Mouse (Mus musculus): ENCODE results near the gene 4930404H24Rik. TPM values are rescaled to one million over a fixed set of nuclear protein-coding genes. Genes with fewer than 3 reads are reported as not detected.

Gene 4930404H24Rik
- total and polyA plus RNA-seq, 2 experiments from 2014 or later, result not detected

DNA sequence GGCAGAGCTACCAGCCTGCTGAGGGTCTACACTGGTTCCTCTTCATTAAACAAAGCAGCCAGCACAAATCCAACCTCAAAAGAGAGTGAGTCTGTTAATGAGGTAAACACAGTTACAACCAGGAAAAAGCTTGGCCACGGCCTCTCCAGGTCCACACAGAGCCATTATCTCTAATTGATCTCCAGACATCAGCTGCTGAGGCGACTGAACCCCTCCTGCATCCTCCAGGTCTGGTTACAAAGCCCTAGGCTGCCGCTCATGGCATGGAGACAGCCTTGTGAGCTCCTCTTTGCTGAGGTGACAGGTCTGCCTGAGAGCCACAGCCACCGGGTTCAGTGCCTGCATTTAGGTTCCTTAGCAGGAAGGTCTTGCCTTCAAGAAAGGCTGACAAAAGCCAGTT is 35.1 kb upstream of the 4930404H24Rik start:
- H3K4me2 ChIP-seq (ENCODE audit: low read depth, low read length, poor library complexity, severe bottlenecking), result no peak overlapping the region
- WGBS, result 43% methylated on average over 4 of the region's 4 CpGs
- H3K36me3 ChIP-seq (ENCODE audit: insufficient read depth, low read length), result no peaks in the 10 kb centered on the region; the same call in 1 of the 2 replicates
- DNase-seq (ENCODE audit: low spot score) (no peak), ATAC-seq (ENCODE audit: low FRiP score) (no peak)
- H3K9ac ChIP-seq (replicated peaks; ENCODE audit: low read length, poor library complexity, severe bottlenecking), result no peak overlapping the region
- no peaks in the 10 kb centered on the region for H3K27me3 ChIP-seq (ENCODE audit: insufficient read depth, low read length)
- no peak overlapping the region for H3K27ac ChIP-seq (ENCODE audit: low read depth, low read length)
- H3K4me1 ChIP-seq (ENCODE audit: insufficient read depth, low read length), result no peaks in the 10 kb centered on the region
- no peak for TF ChIP-seq CTCF (IDR thresholded peaks at IDR 0.05)
- no peak overlapping the region for H3K4me3 ChIP-seq (ENCODE audit: low read depth, low read length)
- no peaks in the 10 kb centered on the region for H3K9me3 ChIP-seq (ENCODE audit: low read length)

DNA sequence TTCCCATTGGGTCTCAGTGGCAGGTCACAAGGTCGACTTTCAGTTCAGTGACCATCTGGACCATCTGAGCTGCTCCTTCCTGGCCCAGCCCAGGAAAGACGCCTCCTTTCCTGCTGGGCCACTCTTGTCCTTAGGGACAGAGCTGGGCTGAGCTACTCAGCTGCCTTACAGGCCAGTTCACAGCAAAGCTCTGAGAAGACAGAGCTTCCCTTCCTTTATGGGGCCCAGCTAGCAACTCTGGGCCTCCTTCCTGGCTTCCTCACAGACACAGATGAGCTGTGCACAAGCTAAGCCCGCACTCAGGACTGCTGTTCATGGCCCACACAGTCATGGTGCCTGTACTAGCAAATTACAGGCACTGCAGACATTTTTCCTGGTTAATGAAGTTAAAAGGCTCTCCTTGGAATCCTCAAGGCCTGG is 34.6 kb upstream of the 4930404H24Rik start:
- no peaks in the 10 kb centered on the region; the same call in 1 of the 2 replicates for H3K36me3 ChIP-seq (ENCODE audit: insufficient read depth, low read length)
- H3K4me2 ChIP-seq (ENCODE audit: low read depth, low read length, poor library complexity, severe bottlenecking), result no peak overlapping the region
- H3K9me3 ChIP-seq (ENCODE audit: low read length), result no peaks in the 10 kb centered on the region
- no peaks in the 10 kb centered on the region for H3K4me1 ChIP-seq (ENCODE audit: insufficient read depth, low read length)
- ATAC-seq (ENCODE audit: low FRiP score), result no peak
- no peak for TF ChIP-seq CTCF (IDR thresholded peaks at IDR 0.05)
- DNase-seq (ENCODE audit: low spot score), result no peak
- H3K9ac ChIP-seq (replicated peaks; ENCODE audit: low read length, poor library complexity, severe bottlenecking), result no peak overlapping the region
- no peak overlapping the region for H3K4me3 ChIP-seq (ENCODE audit: low read depth, low read length)
- no peaks in the 10 kb centered on the region for H3K27me3 ChIP-seq (ENCODE audit: insufficient read depth, low read length)
- WGBS, result 52% methylated on average over 3 of the region's 3 CpGs
- no peak overlapping the region for H3K27ac ChIP-seq (ENCODE audit: low read depth, low read length)

DNA sequence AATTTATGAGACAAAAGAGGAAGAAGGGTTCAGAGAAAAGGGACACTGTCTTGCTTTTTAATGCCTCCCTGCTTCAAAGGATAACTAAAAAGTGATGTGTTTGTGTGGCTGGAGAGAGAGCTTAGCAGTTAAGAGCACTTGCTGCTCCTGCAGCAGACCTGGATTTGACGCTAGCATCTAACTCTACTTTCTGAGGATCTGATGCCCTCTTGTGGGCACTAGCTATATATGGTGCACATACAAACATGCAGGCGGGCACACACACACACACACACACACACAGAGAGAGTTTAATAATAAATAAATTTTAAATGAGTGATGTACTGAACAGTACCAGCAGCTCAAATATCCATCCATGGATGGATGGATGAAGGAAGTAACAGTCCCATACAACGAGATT is 29.3 kb upstream of the 4930404H24Rik start:
- TF ChIP-seq CTCF (IDR thresholded peaks at IDR 0.05), result peak; percentile 59
- Histone ChIP-seq H3K4me2 (ENCODE audit: low read depth, low read length, poor library complexity, severe bottlenecking) (no peak overlapping the region), H3K4me1 (ENCODE audit: insufficient read depth, low read length) (no peaks in the 10 kb centered on the region), H3K4me3 (ENCODE audit: low read depth, low read length) (no peak overlapping the region), H3K27me3 (ENCODE audit: insufficient read depth, low read length) (no peaks in the 10 kb centered on the region), H3K36me3 (ENCODE audit: insufficient read depth, low read length) (peaks cover 20% of the 10 kb centered on the region), H3K27ac (ENCODE audit: low read depth, low read length) (no peak overlapping the region), H3K9ac (replicated peaks; ENCODE audit: low read length, poor library complexity, severe bottlenecking) (no peak overlapping the region), H3K9me3 (ENCODE audit: low read length) (no peaks in the 10 kb centered on the region)
- no peak for ATAC-seq (ENCODE audit: low FRiP score)
- peak; percentile 50 for DNase-seq (ENCODE audit: low spot score)
- 83% methylated on average over 3 of the region's 3 CpGs for WGBS

DNA sequence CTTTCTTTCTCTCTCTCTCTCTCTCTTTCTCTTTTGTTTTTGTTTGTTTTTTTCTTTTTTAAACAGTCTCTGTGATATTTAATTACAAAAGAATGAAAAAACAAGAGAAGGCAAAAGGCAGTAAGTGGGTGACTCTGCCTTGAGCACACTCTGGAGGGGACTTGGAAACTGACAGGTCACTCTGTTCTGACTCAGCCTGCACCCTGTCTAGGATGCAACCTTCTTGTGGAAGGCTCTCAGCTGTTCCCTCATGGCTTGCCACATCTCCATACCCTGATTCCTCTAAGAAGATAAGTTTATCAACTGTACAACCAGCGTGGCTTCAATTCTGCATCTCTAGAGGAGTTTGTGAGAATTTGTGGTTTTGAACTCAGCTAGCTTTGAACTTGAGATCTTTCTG is 25.2 kb upstream of the 4930404H24Rik start:
- no peaks in the 10 kb centered on the region for H3K27me3 ChIP-seq (ENCODE audit: insufficient read depth, low read length)
- H3K9me3 ChIP-seq (ENCODE audit: low read length), result no peaks in the 10 kb centered on the region
- H3K9ac ChIP-seq (replicated peaks; ENCODE audit: low read length, poor library complexity, severe bottlenecking), result no peak overlapping the region
- H3K4me1 ChIP-seq (ENCODE audit: insufficient read depth, low read length), result no peaks in the 10 kb centered on the region
- ATAC-seq (ENCODE audit: low FRiP score), result no peak
- no peak for DNase-seq (ENCODE audit: low spot score)
- 89% methylated on average over 1 of the region's 1 CpGs for WGBS
- no peak overlapping the region for H3K27ac ChIP-seq (ENCODE audit: low read depth, low read length)
- TF ChIP-seq CTCF (IDR thresholded peaks at IDR 0.05), result no peak
- peaks cover 29% of the 10 kb centered on the region for H3K36me3 ChIP-seq (ENCODE audit: insufficient read depth, low read length)
- no peak overlapping the region for H3K4me3 ChIP-seq (ENCODE audit: low read depth, low read length)
- H3K4me2 ChIP-seq (ENCODE audit: low read depth, low read length, poor library complexity, severe bottlenecking), result no peak overlapping the region

DNA sequence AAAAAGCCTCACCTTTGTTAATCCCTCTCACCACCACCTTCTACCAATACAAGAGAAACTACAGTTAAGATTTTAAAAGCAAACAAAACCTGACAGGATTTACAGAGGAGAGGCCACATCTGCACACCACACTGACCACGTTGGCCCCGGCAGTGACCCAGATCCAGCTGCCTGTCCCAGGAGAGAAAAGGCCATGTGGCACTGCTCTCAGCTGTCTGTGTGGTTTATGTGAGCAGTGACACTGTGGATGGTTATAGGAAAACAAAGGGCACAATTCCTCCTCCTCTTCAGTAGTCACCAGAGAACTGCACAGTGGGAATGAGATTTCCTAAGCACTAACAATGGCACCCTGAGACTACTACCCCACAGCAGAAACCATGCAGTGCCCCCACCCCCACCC is 23.3 kb upstream of the 4930404H24Rik start:
- DNase-seq (ENCODE audit: low spot score), result no peak
- 44% methylated on average over 2 of the region's 2 CpGs for WGBS
- Histone ChIP-seq H3K4me2 (ENCODE audit: low read depth, low read length, poor library complexity, severe bottlenecking) (no peak overlapping the region), H3K9me3 (ENCODE audit: low read length) (no peaks in the 10 kb centered on the region), H3K36me3 (ENCODE audit: insufficient read depth, low read length) (peaks cover 22% of the 10 kb centered on the region), H3K27ac (ENCODE audit: low read depth, low read length) (no peak overlapping the region), H3K27me3 (ENCODE audit: insufficient read depth, low read length) (no peaks in the 10 kb centered on the region), H3K9ac (replicated peaks; ENCODE audit: low read length, poor library complexity, severe bottlenecking) (peak overlapping the region; percentile 33), H3K4me1 (ENCODE audit: insufficient read depth, low read length) (no peaks in the 10 kb centered on the region), H3K4me3 (ENCODE audit: low read depth, low read length) (no peak overlapping the region)
- TF ChIP-seq CTCF (IDR thresholded peaks at IDR 0.05), result no peak
- ATAC-seq (ENCODE audit: low FRiP score), result no peak

DNA sequence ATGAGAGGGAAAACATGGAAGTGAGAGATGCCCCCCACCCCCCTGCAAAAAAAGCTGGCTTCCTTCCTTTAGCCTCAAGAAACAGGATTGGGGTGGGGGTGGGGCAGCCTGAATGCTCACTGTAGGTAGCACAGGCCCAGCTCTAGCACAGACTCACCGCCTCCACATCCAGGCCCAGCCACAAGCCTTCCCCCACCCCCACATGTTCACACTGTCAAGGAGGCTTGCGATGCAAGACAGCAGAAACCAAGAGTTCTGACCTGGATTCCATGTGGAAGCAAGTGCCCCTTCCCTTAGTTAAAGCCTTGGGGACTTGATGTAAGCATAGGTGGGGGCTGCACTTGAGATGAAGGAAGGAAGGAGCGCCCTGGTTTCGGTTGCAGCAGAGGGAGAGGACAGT is 22.8 kb upstream of the 4930404H24Rik start:
- DNase-seq (ENCODE audit: low spot score) (no peak), ATAC-seq (ENCODE audit: low FRiP score) (0 out of 2 replicates have a peak, but pooled peaks have one; percentile 35)
- no peaks in the 10 kb centered on the region for H3K9me3 ChIP-seq (ENCODE audit: low read length)
- TF ChIP-seq CTCF (IDR thresholded peaks at IDR 0.05), result no peak
- WGBS, result 48% methylated on average over 4 of the region's 4 CpGs
- H3K4me1 ChIP-seq (ENCODE audit: insufficient read depth, low read length), result no peaks in the 10 kb centered on the region
- H3K9ac ChIP-seq (replicated peaks; ENCODE audit: low read length, poor library complexity, severe bottlenecking), result peak overlapping the region; percentile 33
- peaks cover 17% of the 10 kb centered on the region for H3K36me3 ChIP-seq (ENCODE audit: insufficient read depth, low read length)
- no peak overlapping the region for H3K4me3 ChIP-seq (ENCODE audit: low read depth, low read length)
- H3K4me2 ChIP-seq (ENCODE audit: low read depth, low read length, poor library complexity, severe bottlenecking), result no peak overlapping the region
- peak overlapping the region; percentile 12; the same call in 1 of the 2 replicates for H3K27ac ChIP-seq (ENCODE audit: low read depth, low read length)
- no peaks in the 10 kb centered on the region for H3K27me3 ChIP-seq (ENCODE audit: insufficient read depth, low read length)
